ENCODE assay signal across 12 mouse cellular contexts in the genomic region with DNA sequence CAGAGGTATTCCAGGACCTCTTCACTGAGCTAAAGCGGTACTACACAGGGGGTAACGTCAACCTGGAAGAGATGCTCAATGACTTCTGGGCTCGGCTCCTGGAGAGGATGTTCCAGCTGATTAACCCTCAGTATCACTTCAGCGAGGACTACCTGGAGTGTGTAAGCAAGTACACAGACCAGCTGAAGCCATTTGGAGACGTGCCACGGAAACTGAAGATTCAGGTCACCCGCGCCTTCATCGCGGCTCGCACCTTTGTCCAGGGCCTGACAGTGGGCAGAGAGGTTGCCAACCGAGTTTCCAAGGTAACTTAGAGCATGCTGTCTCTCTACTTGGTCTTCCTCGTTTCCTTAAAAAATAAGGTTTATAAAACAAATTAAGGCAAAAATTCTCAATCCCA.
"Had no signal": no experiment of that assay in that cellular context is flagged by ENCODE, and none has a peak within 500 bp of the region (broad histone marks: within the 10 kb centered on the region; RNA-seq: fewer than 3 reads in every experiment).

No protein-coding gene starts in this region.

- DNase-seq: liver; liver, embryonic 13.5 days; liver, postnatal 0 days; lung, postnatal 14 days; thymus, postnatal 36 days had no signal

- H3K4me3 ChIP-seq: limb, embryonic 12.5 days; liver, embryonic 13.5 days; lung, embryonic 15.5 days; megakaryocyte, embryonic 14.5 days; midbrain, embryonic 15.5 days; neural tube, embryonic 12.5 days had no signal

- H3K27ac ChIP-seq: limb, embryonic 12.5 days; liver, embryonic 13.5 days; lung, embryonic 15.5 days; macrophage; midbrain, embryonic 15.5 days; neural tube, embryonic 12.5 days; stomach, postnatal 0 days had no signal
